Mouse (Mus musculus) olfactory bulb, adult 2 months (tissue): ENCODE results near the gene Dap3.

Source experiments
- CTCF ChIP-seq: fragments of 200-500 bp; IDR thresholded peaks from 2 replicates; pipeline ENCODE4 v1.5.1; 2012; ENCODE audit warnings: low read depth, mild to moderate bottlenecking, low read length, moderate library complexity; ENCODE audit not compliant: insufficient read depth
- POLR2A ChIP-seq: fragments of 200-500 bp; IDR thresholded peaks from 2 replicates; pipeline ENCODE4 v1.6.1; 2012; ENCODE audit warnings: mild to moderate bottlenecking, low read depth, low read length, moderate library complexity; ENCODE audit not compliant: insufficient read depth

GRCm38 (mm10) chr3:88942316-88942880, 8.6 kb downstream of the Dap3 start:
- TF ChIP-seq POLR2A (no peak), CTCF (no peak)
